In genomic region chr9:44713080-44713479, GRCm38 (mm10) we compare ENCODE assay signal across 27 mouse cellular contexts. TPM values are rescaled to one million over a fixed set of nuclear protein-coding genes. Genes with fewer than 3 reads are reported as not detected.
DNase-seq lines count a peak whose midpoint lies in the region; ATAC-seq and TF ChIP-seq lines count a peak whose summit lies in the region.
"Had no signal": no experiment of that assay in that cellular context is flagged by ENCODE, and none has a peak within 500 bp of the region (broad histone marks: within the 10 kb centered on the region; RNA-seq: fewer than 3 reads in every experiment).

No protein-coding gene starts in this region.

- no peak overlapping the region for H3K9ac ChIP-seq in intestine, embryonic 16.5 days (ENCODE audit: low read depth, low read length)
- H3K9ac ChIP-seq: embryonic facial prominence, embryonic 15.5 days; forebrain, embryonic 12.5 days; hindbrain, embryonic 14.5 days; limb, embryonic 12.5 days; liver, postnatal 0 days; neural tube, embryonic 13.5 days had no signal

- 0 out of 2 replicates have a peak, but pooled peaks cover 3% of the 10 kb centered on the region for H3K36me3 ChIP-seq in intestine, embryonic 16.5 days (ENCODE audit: control insufficient read depth, insufficient read depth, low read length)
- peaks cover 22% of the 10 kb centered on the region for H3K36me3 ChIP-seq in myocyte (ENCODE audit: control insufficient read depth, insufficient read depth)

- WGBS in intestine, embryonic 16.5 days: 51% methylated on average over 6 of the region's 6 CpGs

- H3K27me3 ChIP-seq in intestine, embryonic 16.5 days (replicated peaks; ENCODE audit: control insufficient read depth, insufficient read depth, low read length): no peaks in the 10 kb centered on the region
- H3K27me3 ChIP-seq in myocyte (ENCODE audit: control insufficient read depth, insufficient read depth, insufficient read length): no peaks in the 10 kb centered on the region
- H3K27me3 ChIP-seq: embryonic facial prominence, embryonic 15.5 days; limb, embryonic 12.5 days; neural tube, embryonic 13.5 days; Patski had no signal

- ATAC-seq in intestine, embryonic 16.5 days: peak; percentile 56
- ATAC-seq: activated CD4-positive, CD25-positive, alpha-beta regulatory T cell, adult 4 months; liver, postnatal 0 days; Patski had no signal

- no peak for TF ChIP-seq POLR2A in myocyte (IDR thresholded peaks at IDR 0.05; ENCODE audit: insufficient read length, low read depth)

- H3K4me3 ChIP-seq in intestine, embryonic 16.5 days (ENCODE audit: low read length): no peak overlapping the region
- H3K4me3 ChIP-seq in myocyte: no peak overlapping the region
- H3K4me3 ChIP-seq: embryonic facial prominence, embryonic 15.5 days; forebrain, embryonic 12.5 days; limb, embryonic 12.5 days; megakaryocyte, embryonic 14.5 days; neural tube, embryonic 13.5 days had no signal

- no peak overlapping the region for H3K27ac ChIP-seq in intestine, embryonic 16.5 days (ENCODE audit: low read length)
- H3K27ac ChIP-seq: embryonic facial prominence, embryonic 15.5 days; forebrain, embryonic 12.5 days; hindbrain, embryonic 14.5 days; limb, embryonic 12.5 days; neural tube, embryonic 13.5 days had no signal

- no peak overlapping the region for H3ac ChIP-seq in myocyte (ENCODE audit: control insufficient read depth, insufficient read length)

- peaks cover 7% of the 10 kb centered on the region for H3K79me2 ChIP-seq in myocyte (ENCODE audit: control insufficient read depth, insufficient read depth)

- H3K9me3 ChIP-seq in intestine, embryonic 16.5 days (ENCODE audit: control insufficient read depth, low read length): no peaks in the 10 kb centered on the region
- H3K9me3 ChIP-seq: embryonic facial prominence, embryonic 15.5 days; forebrain, embryonic 12.5 days; limb, embryonic 12.5 days; megakaryocyte, embryonic 14.5 days; neural tube, embryonic 13.5 days had no signal

- peak; percentile 73 to 82 for DNase-seq in lung, adult 18-20 months
- no peak for DNase-seq in lung, postnatal 14 days
- peak; percentile 50 for DNase-seq in urinary bladder, postnatal 25 days (ENCODE audit: low spot score)
- no peak for DNase-seq in right cerebral cortex, adult 2 months (ENCODE audit: low spot score in 2 of 2)
- no peak for DNase-seq in adrenal gland, postnatal 36 days
- DNase-seq: cerebellum, postnatal 10 days; embryo, embryonic 11 days; gastrocnemius, postnatal 25 days; kidney, adult 18-20 months; kidney, postnatal 14 days; liver, postnatal 0 days; right cerebral cortex, postnatal 4 days; thymus, adult 2 months had no signal

- no peak overlapping the region for H3K4me2 ChIP-seq in intestine, embryonic 16.5 days (ENCODE audit: low read depth, low read length)
- H3K4me2 ChIP-seq in myocyte (ENCODE audit: low read depth): peak overlapping the region; percentile 24
- H3K4me2 ChIP-seq: embryonic facial prominence, embryonic 15.5 days; forebrain, embryonic 12.5 days; heart, embryonic 11.5 days; hindbrain, embryonic 14.5 days; limb, embryonic 12.5 days; neural tube, embryonic 13.5 days had no signal

- peaks cover 15% of the 10 kb centered on the region for H3K4me1 ChIP-seq in intestine, embryonic 16.5 days (ENCODE audit: control insufficient read depth, insufficient read depth, low read length)

TF ChIP-seq in myocyte, 11 proteins besides CTCF, POLR2A, EP300 and RAD21:
- TF ChIP-seq SRF (IDR thresholded peaks at IDR 0.05; ENCODE audit: control insufficient read depth, insufficient read length, low read depth) (no peak), E2F4 (IDR thresholded peaks at IDR 0.05; ENCODE audit: insufficient read depth) (no peak), REST (IDR thresholded peaks at IDR 0.05; ENCODE audit: insufficient read depth, insufficient read length) (no peak), POLR2AphosphoS2 (IDR thresholded peaks at IDR 0.05; ENCODE audit: insufficient read length, low read depth) (no peak), MYOD1 (IDR thresholded peaks at IDR 0.05; ENCODE audit: control insufficient read depth in 1 of 3, insufficient read length in 2 of 3, low read depth in 2 of 3) (no peak), USF1 (IDR thresholded peaks at IDR 0.05; ENCODE audit: low read depth) (no peak), MYOG (IDR thresholded peaks at IDR 0.05; ENCODE audit: control insufficient read depth in 1 of 3, insufficient read depth in 1 of 3, insufficient read length in 2 of 3, low read depth in 2 of 3) (no peak), TCF3 (IDR thresholded peaks at IDR 0.05; ENCODE audit: insufficient read length, low read depth) (no peak), CEBPB (IDR thresholded peaks at IDR 0.05; ENCODE audit: insufficient read depth, poor library complexity, severe bottlenecking) (no peak), TCF12 (IDR thresholded peaks at IDR 0.05; ENCODE audit: insufficient read depth, poor library complexity, severe bottlenecking) (no peak), MAX (IDR thresholded peaks at IDR 0.05; ENCODE audit: low read depth) (no peak)

RNA-seq across cellular contexts. Expression of gene Phldb1, which starts 21.9 kb away (rescaled TPM):
- polyA plus RNA-seq in intestine, embryonic 16.5 days (2015; fragmentation: Nextera tagmentation; extraction: Ambion mirVana): 12.9 and 14.4 TPM in 2 replicates
- 62.2 TPM for polyA plus RNA-seq in myocyte (2012; fragmentation: generic; extraction: Trizol)
- total RNA-seq in adrenal gland, postnatal 36 days (2021): 10 to 100 TPM; 41.2 to 48.9 TPM

RNA-seq across cellular contexts. Expression of gene Treh, which starts 40.0 kb away (rescaled TPM):
- polyA plus RNA-seq in intestine, embryonic 16.5 days (2015; fragmentation: Nextera tagmentation; extraction: Ambion mirVana): 0.09 and 0.16 TPM in 2 replicates
- 0.02 TPM for polyA plus RNA-seq in myocyte (2012; fragmentation: generic; extraction: Trizol)
- not detected for total RNA-seq in adrenal gland, postnatal 36 days (2021)
- total RNA-seq: adrenal gland, postnatal 4 days; gastrocnemius, postnatal 25 days; heart, postnatal 14 days had no signal
- polyA plus RNA-seq: activated CD4-positive, CD25-positive, alpha-beta regulatory T cell, adult 4 months; C2C12; embryonic facial prominence, embryonic 15.5 days; forebrain, embryonic 12.5 days; heart, embryonic 11.5 days; hindbrain, embryonic 14.5 days; limb, embryonic 12.5 days; neural tube, embryonic 13.5 days; Patski had no signal

RNA-seq across cellular contexts. Expression of gene Arcn1, which starts 54.6 kb away (rescaled TPM):
- polyA plus RNA-seq in intestine, embryonic 16.5 days (2015; fragmentation: Nextera tagmentation; extraction: Ambion mirVana): 187 and 196 TPM in 2 replicates
- 40.6 TPM for polyA plus RNA-seq in myocyte (2012; fragmentation: generic; extraction: Trizol)
- 100 to 1,000 TPM; 173 to 185 TPM for total RNA-seq in adrenal gland, postnatal 36 days (2021)

RNA-seq across cellular contexts. Expression of gene Ift46, which starts 54.6 kb away (rescaled TPM):
- polyA plus RNA-seq in intestine, embryonic 16.5 days (2015; fragmentation: Nextera tagmentation; extraction: Ambion mirVana): 68.1 and 71.4 TPM in 2 replicates
- polyA plus RNA-seq in myocyte (2012; fragmentation: generic; extraction: Trizol): 74.9 TPM
- total RNA-seq in adrenal gland, postnatal 36 days (2021): 10 to 100 TPM; 68.9 to 97.6 TPM

Comparison
In these comparisons a context has a peak if more than half of its experiments do, and no peak if none do; other contexts are left out.
1. DNase-seq: peak in lung, adult 18-20 months (2 of 2) and urinary bladder, postnatal 25 days (single experiment); none in lung, postnatal 14 days (single experiment), right cerebral cortex, adult 2 months (0 of 2) and adrenal gland, postnatal 36 days (0 of 2).